Mouse (Mus musculus) liver, postnatal 0 days (tissue): Measurements from ENCODE around the gene Tma7. TPM values are rescaled to one million over a fixed set of nuclear protein-coding genes. Genes with fewer than 3 reads are reported as not detected.

Experiments used
- ATAC-seq: fragments of 200-750 bp; cut with Nextera tagmentation; 2 replicates; pipeline ENCODE4 v1.8.0; 2017; ENCODE audit warnings: mild to moderate bottlenecking, moderate library complexity
- DNase-seq: peaks from one replicate; pipeline ENCODE4 v3.0.0-alpha.2; 2016
- H3K27ac ChIP-seq: fragments of 300-500 bp; sonication (generic); 2 replicates; pipeline ENCODE4 v1.5.1; 2014; ENCODE audit warnings: antibody characterized with exemption, moderate library complexity, mild to moderate bottlenecking, low read depth
- H3K27me3 ChIP-seq: fragments of 300-500 bp; sonication (generic); 2 replicates; pipeline ENCODE4 v1.6.1; 2014; ENCODE audit warnings: low read length, control low read depth, mixed read lengths; ENCODE audit not compliant: insufficient read depth
- H3K36me3 ChIP-seq: fragments of 300-500 bp; sonication (generic); replicated peaks from 2 replicates; pipeline ENCODE4 v1.6.1; 2014; ENCODE audit warnings: mild to moderate bottlenecking, control low read depth, low read length, moderate library complexity, mixed read lengths; ENCODE audit not compliant: insufficient read depth
- H3K4me1 ChIP-seq: fragments of 300-500 bp; sonication (generic); 2 replicates; pipeline ENCODE4 v1.6.1; 2014; ENCODE audit warnings: antibody characterized with exemption, mild to moderate bottlenecking, control low read depth; ENCODE audit not compliant: insufficient read depth
- H3K4me2 ChIP-seq: fragments of 300-500 bp; sonication (generic); 2 replicates; pipeline ENCODE4 v1.6.1; 2014; ENCODE audit warnings: low read depth, mild to moderate bottlenecking, low read length, moderate library complexity, mixed read lengths
- H3K4me3 ChIP-seq: fragments of 300-500 bp; sonication (generic); 2 replicates; pipeline ENCODE4 v1.5.1; 2014; ENCODE audit warnings: low read depth, low read length
- H3K9ac ChIP-seq: fragments of 300-500 bp; sonication (generic); replicated peaks from 2 replicates; pipeline ENCODE4 v1.6.1; 2014; ENCODE audit warnings: mild to moderate bottlenecking, moderate library complexity
- H3K9me3 ChIP-seq: fragments of 300-500 bp; sonication (generic); 2 replicates; pipeline ENCODE4 v1.6.1; 2016; ENCODE audit warnings: mild to moderate bottlenecking, control low read depth, low read length, mixed read lengths
- CTCF ChIP-seq: sonication (generic); IDR thresholded peaks from 2 replicates; pipeline ENCODE4 v1.5.1; 2016; ENCODE audit warnings: antibody characterized with exemption, low read depth
- EP300 ChIP-seq: IDR thresholded peaks from 2 replicates; pipeline ENCODE4 v1.6.1; 2016; ENCODE audit warnings: antibody characterized with exemption, low read depth, mild to moderate bottlenecking
- WGBS: fragments of 180-500 bp; shearing (Covaris S2); extraction: QIAGEN DNeasy Blood & Tissue Kit; methylation state at CpG from one replicate; pipeline ENCODE4 v1.1.7; 2014; ENCODE audit not compliant: insufficient replicate concordance; 5-methylcytosine and 5-hydroxymethylcytosine counted together
- polyA plus RNA-seq: library from polyadenylated mRNA; unstranded; fragments of >200 nt; fragmentation: Nextera tagmentation; extraction: Ambion mirVana; gene quantifications from 2 replicates; pipeline ENCODE4 v1.2.1, GENCODE M21; 2015

Tma7 gene
- polyA plus RNA-seq, 1 experiment from 2014 or later, result 284 TPM

GRCm38 (mm10) chr9:109049996-109050673 is 32.3 kb downstream of the Tma7 start:
- no peaks in the 10 kb centered on the region for H3K27me3 ChIP-seq
- no peaks in the 10 kb centered on the region for H3K9me3 ChIP-seq
- no peak overlapping the region for H3K4me2 ChIP-seq
- H3K4me3 ChIP-seq, result no peak overlapping the region
- H3K4me1 ChIP-seq, result peaks cover 7% of the 10 kb centered on the region
- whole genome bisulfite sequencing, result 77% methylated on average over 9 of the region's 9 CpGs
- no peak for TF ChIP-seq EP300
- no peak for TF ChIP-seq CTCF
- no peak for DNase-seq
- 0 out of 2 replicates have a peak, but pooled peaks cover 6% of the 10 kb centered on the region for H3K36me3 ChIP-seq
- ATAC-seq, result no peak
- no peak overlapping the region for H3K9ac ChIP-seq
- no peak overlapping the region; the same call in 1 of the 2 replicates for H3K27ac ChIP-seq

- ATAC-seq (no peak), DNase-seq (no peak)
- TF ChIP-seq EP300 (no peak), CTCF (no peak)
- WGBS, result 73% methylated on average over 7 of the region's 7 CpGs
- Histone ChIP-seq H3K27me3 (no peaks in the 10 kb centered on the region), H3K4me1 (peaks cover 1% of the 10 kb centered on the region; the same call in 1 of the 2 replicates), H3K9me3 (no peaks in the 10 kb centered on the region), H3K27ac (no peak overlapping the region), H3K4me3 (no peak overlapping the region), H3K36me3 (0 out of 2 replicates have a peak, but pooled peaks cover 6% of the 10 kb centered on the region), H3K4me2 (no peak overlapping the region), H3K9ac (no peak overlapping the region)
Observed at GRCm38 (mm10) chr9:109049316-109049715, 33.1 kb downstream of the Tma7 start.

- no peaks in the 10 kb centered on the region for H3K27me3 ChIP-seq
- H3K4me3 ChIP-seq, result no peak overlapping the region
- H3K4me2 ChIP-seq, result no peak overlapping the region
- no peak overlapping the region for H3K27ac ChIP-seq
- no peaks in the 10 kb centered on the region for H3K4me1 ChIP-seq
- TF ChIP-seq CTCF, result peak; percentile 90
- TF ChIP-seq EP300, result no peak
- peak; percentile 70 for DNase-seq
- ATAC-seq, result 0 out of 2 replicates have a peak, but pooled peaks have one; percentile 47
- H3K9ac ChIP-seq, result no peak overlapping the region
- H3K9me3 ChIP-seq, result no peaks in the 10 kb centered on the region
- WGBS, result 45% methylated on average over 5 of the region's 5 CpGs
- H3K36me3 ChIP-seq, result 0 out of 2 replicates have a peak, but pooled peaks cover 3% of the 10 kb centered on the region
Observed at GRCm38 (mm10) chr9:109046306-109046705, 36.1 kb downstream of the Tma7 start.

- H3K4me3 ChIP-seq, result no peak overlapping the region
- no peaks in the 10 kb centered on the region for H3K27me3 ChIP-seq
- H3K4me1 ChIP-seq, result peaks cover 24% of the 10 kb centered on the region
- DNase-seq (no peak), ATAC-seq (no peak)
- TF ChIP-seq CTCF (no peak), EP300 (no peak)
- no peak overlapping the region for H3K4me2 ChIP-seq
- H3K27ac ChIP-seq, result no peak overlapping the region
- H3K9ac ChIP-seq, result no peak overlapping the region
- no peaks in the 10 kb centered on the region for H3K36me3 ChIP-seq
- no peaks in the 10 kb centered on the region for H3K9me3 ChIP-seq
- 59% methylated on average over 7 of the region's 7 CpGs for WGBS
Observed at GRCm38 (mm10) chr9:109041351-109041750, 41.0 kb downstream of the Tma7 start.

GRCm38 (mm10) chr9:109040906-109041305 is 41.5 kb downstream of the Tma7 start:
- DNase-seq (no peak), ATAC-seq (0 out of 2 replicates have a peak, but pooled peaks have one; percentile 16)
- H3K36me3 ChIP-seq, result no peaks in the 10 kb centered on the region
- peak overlapping the region; percentile 69 for H3K4me2 ChIP-seq
- TF ChIP-seq CTCF (no peak), EP300 (no peak)
- H3K4me1 ChIP-seq, result peaks cover 24% of the 10 kb centered on the region
- H3K27me3 ChIP-seq, result no peaks in the 10 kb centered on the region
- H3K9me3 ChIP-seq, result no peaks in the 10 kb centered on the region
- no peak overlapping the region for H3K4me3 ChIP-seq
- H3K27ac ChIP-seq, result no peak overlapping the region
- no peak overlapping the region for H3K9ac ChIP-seq
- WGBS, result 50% methylated on average over 6 of the region's 6 CpGs

- no peak overlapping the region for H3K27ac ChIP-seq
- no peaks in the 10 kb centered on the region for H3K36me3 ChIP-seq
- no peaks in the 10 kb centered on the region for H3K27me3 ChIP-seq
- ATAC-seq, result no peak
- DNase-seq, result no peak
- H3K4me2 ChIP-seq, result peak overlapping the region; percentile 69
- peak overlapping the region; percentile 21; the same call in 1 of the 2 replicates for H3K9ac ChIP-seq
- TF ChIP-seq EP300, result no peak
- TF ChIP-seq CTCF, result no peak
- 71% methylated on average over 7 of the region's 8 CpGs for WGBS
- H3K9me3 ChIP-seq, result no peaks in the 10 kb centered on the region
- H3K4me3 ChIP-seq, result no peak overlapping the region
- peaks cover 24% of the 10 kb centered on the region for H3K4me1 ChIP-seq
Observed at GRCm38 (mm10) chr9:109040216-109040615, 42.2 kb downstream of the Tma7 start.
